Mouse (Mus musculus): ENCODE data around the gene Hs6st3.

The Hs6st3 gene

GRCm38 (mm10) chr14:119892922-119893321 is 754.8 kb downstream of the Hs6st3 start:
- DNase-seq (ENCODE audit: inconsistent age in 2 of 2, low spot score in 1 of 2), result no peak

GRCm38 (mm10) chr14:119895097-119895496 is 757.0 kb downstream of the Hs6st3 start:
- no peak for DNase-seq (ENCODE audit: inconsistent age in 2 of 2, low spot score in 1 of 2)

- DNase-seq (ENCODE audit: inconsistent age in 2 of 2, low spot score in 1 of 2), result no peak
Observed at GRCm38 (mm10) chr14:119895765-119896465, 757.8 kb downstream of the Hs6st3 start.

- peak; percentile 34 to 71 for DNase-seq (ENCODE audit: inconsistent age in 2 of 2, low spot score in 1 of 2)
Observed at GRCm38 (mm10) chr14:119902486-119902885, 764.3 kb downstream of the Hs6st3 start.

GRCm38 (mm10) chr14:119908032-119908675 is 770.0 kb downstream of the Hs6st3 start:
- no peak for DNase-seq (ENCODE audit: inconsistent age in 2 of 2, low spot score in 1 of 2)

- DNase-seq (ENCODE audit: inconsistent age in 2 of 2, low spot score in 1 of 2), result peak; percentile 21 to 60
Observed at GRCm38 (mm10) chr14:119914508-119914907, 776.4 kb downstream of the Hs6st3 start.

- DNase-seq (ENCODE audit: inconsistent age in 2 of 2, low spot score in 1 of 2), result no peak
Observed at GRCm38 (mm10) chr14:119918281-119919034, 780.3 kb downstream of the Hs6st3 start.

- no peak for DNase-seq (ENCODE audit: inconsistent age in 2 of 2, low spot score in 1 of 2)
Observed at GRCm38 (mm10) chr14:119919177-119919576, 781.0 kb downstream of the Hs6st3 start.
